Mouse (Mus musculus) forebrain, embryonic 11.5 days (tissue): ENCODE measurements around the gene Prickle1. TPM values are rescaled to one million over a fixed set of nuclear protein-coding genes. Genes with fewer than 3 reads are reported as not detected.

Source experiments
- ATAC-seq: fragments of 200-750 bp; cut with Nextera tagmentation; replicated peaks from 2 replicates; pipeline ENCODE4 v1.8.0; 2017; ENCODE audit warnings: moderate TSS enrichment; ENCODE audit not compliant: low FRiP score
- DNase-seq: peaks from one replicate; pipeline ENCODE4 v3.0.0-alpha.2; 2017; ENCODE audit warnings: low spot score
- H3K27ac ChIP-seq: fragments of 300-500 bp; sonication (generic); 2 replicates; pipeline ENCODE4 v1.5.1; 2014; ENCODE audit warnings: low read depth, low read length
- H3K27me3 ChIP-seq: fragments of 300-500 bp; sonication (generic); 2 replicates; pipeline ENCODE4 v1.6.1; 2014; ENCODE audit warnings: mild to moderate bottlenecking, low read length, mixed read lengths; ENCODE audit not compliant: control insufficient read depth, insufficient read depth
- H3K36me3 ChIP-seq: fragments of 300-500 bp; sonication (generic); 2 replicates; pipeline ENCODE4 v1.6.1; 2014; ENCODE audit warnings: mild to moderate bottlenecking, low read length, moderate library complexity, mixed read lengths; ENCODE audit not compliant: control insufficient read depth, insufficient read depth
- H3K4me1 ChIP-seq: fragments of 300-500 bp; sonication (generic); replicated peaks from 2 replicates; pipeline ENCODE4 v1.6.1; 2014; ENCODE audit warnings: low read length, mixed read lengths; ENCODE audit not compliant: control insufficient read depth, insufficient read depth
- H3K4me2 ChIP-seq: fragments of 300-500 bp; sonication (generic); 2 replicates; pipeline ENCODE4 v1.6.1; 2014; ENCODE audit warnings: low read depth, mild to moderate bottlenecking, low read length, moderate library complexity, mixed read lengths; ENCODE audit not compliant: severe bottlenecking
- H3K4me3 ChIP-seq: fragments of 300-500 bp; sonication (generic); 2 replicates; pipeline ENCODE4 v1.5.1; 2014; ENCODE audit warnings: low read depth, low read length
- H3K9ac ChIP-seq: fragments of 300-500 bp; sonication (generic); 2 replicates; pipeline ENCODE4 v1.6.1; 2014; ENCODE audit warnings: low read length
- H3K9me3 ChIP-seq: fragments of 300-500 bp; sonication (generic); 2 replicates; pipeline ENCODE4 v1.6.1; 2016; ENCODE audit warnings: low read length, mixed read lengths; ENCODE audit not compliant: control insufficient read depth
- WGBS: fragments of 180-500 bp; shearing (Covaris S2); extraction: QIAGEN DNeasy Blood & Tissue Kit; methylation state at CpG from one replicate; pipeline ENCODE4 v1.1.7; 2014; 5-methylcytosine and 5-hydroxymethylcytosine counted together
- polyA plus RNA-seq: library from polyadenylated mRNA; unstranded; fragments of >200 nt; fragmentation: Nextera tagmentation; extraction: Ambion mirVana; gene quantifications from 2 replicates; pipeline ENCODE4 v1.2.1, GENCODE M21; 2014

Gene Prickle1
- polyA plus RNA-seq, 1 experiment from 2014 or later = 11.6 TPM

DNA sequence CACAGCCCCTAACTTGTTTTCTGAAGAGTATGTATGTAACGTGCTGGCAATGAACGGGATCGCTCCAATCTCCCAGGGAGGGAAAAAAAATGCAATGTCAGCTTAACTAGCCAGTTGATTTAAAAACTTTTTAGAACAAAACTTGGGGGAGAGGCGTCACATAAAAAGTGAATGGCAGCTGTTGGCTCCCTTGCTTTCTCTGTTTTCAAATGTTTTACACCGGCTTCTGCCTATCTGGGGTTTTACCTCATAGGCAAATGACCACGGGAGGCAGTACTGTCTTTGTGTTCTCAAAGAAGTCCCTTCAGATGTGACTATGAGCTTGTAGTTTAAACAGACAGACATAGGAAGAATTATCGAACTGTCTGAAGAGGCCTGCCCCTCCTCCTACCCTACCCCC is 4.3 kb downstream of the Prickle1 start:
- Histone ChIP-seq H3K27ac (no peak overlapping the region), H3K27me3 (no peaks in the 10 kb centered on the region), H3K4me1 (peaks cover 4% of the 10 kb centered on the region; the same call in 1 of the 2 replicates), H3K36me3 (no peaks in the 10 kb centered on the region), H3K9me3 (no peaks in the 10 kb centered on the region), H3K4me3 (no peak overlapping the region; the same call in 1 of the 2 replicates), H3K9ac (no peak overlapping the region), H3K4me2 (peak overlapping the region; percentile 40)
- DNase-seq = no peak
- no peak for ATAC-seq
- 39% methylated on average over 7 of the region's 7 CpGs for WGBS

GRCm38 (mm10) chr15:93588401-93588800 is 7.3 kb downstream of the Prickle1 start:
- Histone ChIP-seq H3K27ac (no peak overlapping the region), H3K27me3 (no peaks in the 10 kb centered on the region), H3K4me3 (no peak overlapping the region), H3K4me2 (no peak overlapping the region), H3K9me3 (no peaks in the 10 kb centered on the region), H3K9ac (no peak overlapping the region), H3K4me1 (peaks cover 2% of the 10 kb centered on the region; the same call in 1 of the 2 replicates), H3K36me3 (no peaks in the 10 kb centered on the region)
- WGBS = 87% methylated on average over 6 of the region's 6 CpGs
- DNase-seq (no peak), ATAC-seq (no peak)

- 76% methylated on average over 8 of the region's 8 CpGs for WGBS
- no peak; the same call in 1 of the 2 replicates for ATAC-seq
These were observed 8.0 kb downstream of the Prickle1 start for GRCm38 (mm10) chr15:93587660-93588059.

GRCm38 (mm10) chr15:93583051-93583450 is 12.6 kb downstream of the Prickle1 start:
- no peak overlapping the region for H3K4me3 ChIP-seq
- no peaks in the 10 kb centered on the region for H3K27me3 ChIP-seq
- DNase-seq = no peak
- no peaks in the 10 kb centered on the region for H3K9me3 ChIP-seq
- no peak overlapping the region for H3K27ac ChIP-seq
- H3K9ac ChIP-seq = no peak overlapping the region
- no peak overlapping the region for H3K4me2 ChIP-seq
- no peak for ATAC-seq
- H3K4me1 ChIP-seq = 0 out of 2 replicates have a peak, but pooled peaks cover 2% of the 10 kb centered on the region
- H3K36me3 ChIP-seq = no peaks in the 10 kb centered on the region
- 89% methylated on average over 11 of the region's 11 CpGs for WGBS

More at GRCm38 (mm10) chr15:93587660-93588059, 8.0 kb downstream of the Prickle1 start:
- Histone ChIP-seq H3K27me3 (no peaks in the 10 kb centered on the region), H3K9ac (no peak overlapping the region), H3K4me1 (peaks cover 2% of the 10 kb centered on the region; the same call in 1 of the 2 replicates), H3K4me3 (no peak overlapping the region), H3K9me3 (no peaks in the 10 kb centered on the region), H3K27ac (no peak overlapping the region), H3K36me3 (no peaks in the 10 kb centered on the region), H3K4me2 (no peak overlapping the region)
- no peak for DNase-seq

DNA sequence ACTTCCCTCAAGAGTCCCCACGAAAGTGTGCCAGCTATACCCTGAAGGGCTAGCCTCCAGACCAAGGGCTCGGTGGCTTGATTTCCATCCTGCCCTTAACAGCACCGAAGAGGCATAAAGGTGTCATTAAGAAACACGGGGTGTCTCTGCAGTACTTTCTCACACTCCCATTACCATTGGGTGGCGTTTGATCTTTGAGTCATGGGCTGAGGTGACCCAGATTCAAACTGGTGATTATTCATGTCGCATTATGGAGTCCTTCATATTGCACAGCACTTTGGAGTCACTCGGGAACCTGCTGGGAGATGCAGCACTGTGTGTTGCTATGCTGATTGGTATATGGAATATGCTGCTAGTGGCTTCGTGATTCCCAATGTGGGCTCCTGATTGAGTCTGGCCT is 14.0 kb downstream of the Prickle1 start:
- no peaks in the 10 kb centered on the region for H3K4me1 ChIP-seq
- H3K27ac ChIP-seq = no peak overlapping the region
- no peaks in the 10 kb centered on the region for H3K36me3 ChIP-seq
- no peak overlapping the region for H3K9ac ChIP-seq
- H3K9me3 ChIP-seq = no peaks in the 10 kb centered on the region
- no peak overlapping the region for H3K4me2 ChIP-seq
- whole genome bisulfite sequencing = 90% methylated on average over 8 of the region's 8 CpGs
- no peak overlapping the region for H3K4me3 ChIP-seq
- ATAC-seq = no peak
- no peak for DNase-seq
- H3K27me3 ChIP-seq = no peaks in the 10 kb centered on the region

GRCm38 (mm10) chr15:93579899-93580298 is 15.8 kb downstream of the Prickle1 start:
- H3K4me3 ChIP-seq = no peak overlapping the region
- H3K9ac ChIP-seq = no peak overlapping the region
- no peak for DNase-seq
- H3K27me3 ChIP-seq = no peaks in the 10 kb centered on the region
- no peak for ATAC-seq
- no peaks in the 10 kb centered on the region for H3K9me3 ChIP-seq
- H3K4me2 ChIP-seq = no peak overlapping the region
- no peaks in the 10 kb centered on the region for H3K36me3 ChIP-seq
- H3K27ac ChIP-seq = no peak overlapping the region
- 51% methylated on average over 9 of the region's 9 CpGs for WGBS
- no peaks in the 10 kb centered on the region for H3K4me1 ChIP-seq

DNA sequence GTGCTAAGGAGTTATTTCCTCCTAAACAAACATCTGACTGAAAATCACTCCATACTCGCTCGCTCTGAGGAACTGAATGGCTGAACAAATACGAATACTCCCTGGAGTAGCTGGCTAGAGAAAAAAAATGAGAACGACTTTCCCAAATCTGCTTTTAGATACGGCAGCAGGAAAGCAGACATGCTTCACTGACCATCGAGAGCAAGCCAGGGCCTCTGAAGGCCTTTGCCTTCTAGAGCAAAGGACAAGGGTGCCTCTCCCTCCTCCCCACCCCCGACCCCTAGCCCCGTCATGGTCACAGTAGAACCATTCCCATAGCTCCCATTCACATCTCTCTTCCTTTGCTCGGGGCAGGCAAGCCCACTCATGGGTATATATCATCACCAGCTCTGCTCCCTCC is 16.6 kb downstream of the Prickle1 start:
- no peak for ATAC-seq
- H3K27me3 ChIP-seq = no peaks in the 10 kb centered on the region
- no peak overlapping the region for H3K27ac ChIP-seq
- no peaks in the 10 kb centered on the region for H3K9me3 ChIP-seq
- no peaks in the 10 kb centered on the region for H3K36me3 ChIP-seq
- H3K4me2 ChIP-seq = no peak overlapping the region
- H3K4me3 ChIP-seq = no peak overlapping the region
- DNase-seq = no peak
- H3K4me1 ChIP-seq = no peaks in the 10 kb centered on the region
- WGBS = 90% methylated on average over 9 of the region's 9 CpGs
- no peak overlapping the region for H3K9ac ChIP-seq

GRCm38 (mm10) chr15:93576361-93576760 is 19.3 kb downstream of the Prickle1 start:
- no peaks in the 10 kb centered on the region for H3K36me3 ChIP-seq
- H3K9me3 ChIP-seq = no peaks in the 10 kb centered on the region
- no peak overlapping the region for H3K4me2 ChIP-seq
- H3K27me3 ChIP-seq = no peaks in the 10 kb centered on the region
- DNase-seq = no peak
- WGBS = 76% methylated on average over 9 of the region's 9 CpGs
- ATAC-seq = no peak
- no peak overlapping the region for H3K4me3 ChIP-seq
- H3K27ac ChIP-seq = no peak overlapping the region
- no peaks in the 10 kb centered on the region for H3K4me1 ChIP-seq
- H3K9ac ChIP-seq = no peak overlapping the region

DNA sequence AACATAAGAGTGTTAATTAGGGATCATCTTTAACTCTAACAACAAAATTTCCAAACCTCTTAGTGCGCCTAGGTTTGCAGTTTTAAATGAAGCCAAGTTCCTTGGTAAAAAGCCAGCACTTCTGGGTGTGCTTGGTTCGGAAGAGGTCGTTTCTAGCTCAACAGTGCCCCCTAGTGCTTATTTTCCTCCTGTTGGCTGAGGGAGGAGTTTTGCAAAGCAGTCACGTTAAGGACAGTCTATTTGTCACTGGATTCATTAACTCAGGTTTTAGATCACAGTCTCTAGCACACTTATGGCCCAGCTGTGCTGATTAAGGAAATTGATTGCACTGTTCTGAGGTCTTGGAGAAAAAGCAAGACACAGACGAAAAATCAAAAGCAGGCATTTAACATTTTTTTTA is 19.8 kb downstream of the Prickle1 start:
- no peak overlapping the region for H3K4me3 ChIP-seq
- H3K4me1 ChIP-seq = no peaks in the 10 kb centered on the region
- H3K4me2 ChIP-seq = no peak overlapping the region
- H3K27me3 ChIP-seq = no peaks in the 10 kb centered on the region
- H3K9me3 ChIP-seq = no peaks in the 10 kb centered on the region
- no peak overlapping the region for H3K9ac ChIP-seq
- no peak overlapping the region for H3K27ac ChIP-seq
- no peaks in the 10 kb centered on the region for H3K36me3 ChIP-seq
- 11% methylated on average over 5 of the region's 5 CpGs for WGBS
- ATAC-seq (peak; percentile 56; the same call in 1 of the 2 replicates), DNase-seq (peak; percentile 79)
